Mouse (Mus musculus): ENCODE measurements at regions not wholly inside any gene's neighbourhood (a gene's known extent, or its start where the extent isn't known, plus 50 kb on each side); places are given as distances from the start of the nearest gene placed in this dataset.

GRCm38 (mm10) chr14:61787746-61788145, 180.5 kb downstream of the Kcnrg start:
- no peaks in the 10 kb centered on the region for H3K36me3 ChIP-seq (ENCODE audit: control insufficient read depth in 1 of 2, insufficient read depth in 2 of 2, low read length in 2 of 2)
- H3K4me1 ChIP-seq (ENCODE audit: control insufficient read depth in 1 of 2, insufficient read depth in 2 of 2, low read length in 2 of 2) = no peaks in the 10 kb centered on the region
- no peak overlapping the region for H3K9ac ChIP-seq (ENCODE audit: control insufficient read depth, low read depth, low read length, poor library complexity, severe bottlenecking)
- H3K9me3 ChIP-seq (replicated peaks; ENCODE audit: insufficient read depth, low read length) = no peaks in the 10 kb centered on the region
- TF ChIP-seq POLR2AphosphoS5 (IDR thresholded peaks at IDR 0.05; ENCODE audit: borderline replicate concordance, low read depth, low read length) (no peak), CHD2 (IDR thresholded peaks at IDR 0.05; ENCODE audit: low read length) (no peak), RCOR1 (IDR thresholded peaks at IDR 0.05; ENCODE audit: low read depth, low read length) (no peak), ZC3H11A (IDR thresholded peaks at IDR 0.05; ENCODE audit: low read depth, low read length) (no peak), MXI1 (IDR thresholded peaks at IDR 0.05; ENCODE audit: low read depth, low read length) (no peak), MEF2A (IDR thresholded peaks at IDR 0.05; ENCODE audit: extremely low read depth, insufficient replicate concordance, low read depth, low read length, poor library complexity, severe bottlenecking) (no peak), MYC (IDR thresholded peaks at IDR 0.05; ENCODE audit: low read depth, low read length) (no peak), RAD21 (IDR thresholded peaks at IDR 0.05; ENCODE audit: low read depth, low read length) (no peak), E2F4 (IDR thresholded peaks at IDR 0.05; ENCODE audit: borderline replicate concordance, low read depth, low read length) (no peak), ZMIZ1 (IDR thresholded peaks at IDR 0.05; ENCODE audit: low read depth, low read length) (no peak), USF1 (IDR thresholded peaks at IDR 0.05; ENCODE audit: low read depth, low read length) (no peak), GATA1 (IDR thresholded peaks at IDR 0.05; ENCODE audit: low read depth, low read length) (no peak), TCF12 (IDR thresholded peaks at IDR 0.05; ENCODE audit: low read depth, low read length) (no peak), CTCF (IDR thresholded peaks at IDR 0.05 in 2 of 3, conservative IDR thresholded peaks at IDR 0.05 in 1 of 3; ENCODE audit: control insufficient read depth in 1 of 3, insufficient read depth in 1 of 3, low read depth in 2 of 3, low read length in 3 of 3, poor library complexity in 1 of 3, severe bottlenecking in 1 of 3) (no peak), GABPA (IDR thresholded peaks at IDR 0.05; ENCODE audit: low read depth, low read length) (no peak), EP300 (IDR thresholded peaks at IDR 0.05; ENCODE audit: low read depth in 1 of 2, low read length in 2 of 2) (no peak), BHLHE40 (IDR thresholded peaks at IDR 0.05; ENCODE audit: borderline replicate concordance, low read depth, low read length) (no peak)
- no peaks in the 10 kb centered on the region; a peak in 2 of 4 replicates for H3K27me3 ChIP-seq (ENCODE audit: control insufficient read depth in 1 of 2, insufficient read depth in 2 of 2, low read length in 2 of 2)
- no peak overlapping the region for H3K4me3 ChIP-seq (ENCODE audit: control insufficient read depth in 1 of 2, insufficient read depth in 1 of 2, low read depth in 2 of 2, low read length in 2 of 2)
- DNase-seq (ENCODE audit: low read depth, low spot score) = no peak
- H3K27ac ChIP-seq (ENCODE audit: control insufficient read depth, low read depth, low read length) = no peak overlapping the region
- no peaks in the 10 kb centered on the region for H3K79me2 ChIP-seq (ENCODE audit: control insufficient read depth, insufficient read depth, low read length, poor library complexity)

GRCm38 (mm10) chr14:61788998-61789790, 181.9 kb downstream of the Kcnrg start:
- no peaks in the 10 kb centered on the region for H3K79me2 ChIP-seq (ENCODE audit: control insufficient read depth, insufficient read depth, low read length, poor library complexity)
- H3K36me3 ChIP-seq (ENCODE audit: control insufficient read depth in 1 of 2, insufficient read depth in 2 of 2, low read length in 2 of 2) = no peaks in the 10 kb centered on the region
- no peak for TF ChIP-seq MEF2A (IDR thresholded peaks at IDR 0.05; ENCODE audit: extremely low read depth, insufficient replicate concordance, low read depth, low read length, poor library complexity, severe bottlenecking)
- no peak for TF ChIP-seq KAT2A (conservative IDR thresholded peaks at IDR 0.05; ENCODE audit: low read depth, low read length)
- TF ChIP-seq CTCF (IDR thresholded peaks at IDR 0.05 in 2 of 3, conservative IDR thresholded peaks at IDR 0.05 in 1 of 3; ENCODE audit: control insufficient read depth in 1 of 3, insufficient read depth in 1 of 3, low read depth in 2 of 3, low read length in 3 of 3, poor library complexity in 1 of 3, severe bottlenecking in 1 of 3) = no peak
- TF ChIP-seq TCF12 (IDR thresholded peaks at IDR 0.05; ENCODE audit: low read depth, low read length) = no peak
- TF ChIP-seq E2F4 (IDR thresholded peaks at IDR 0.05; ENCODE audit: borderline replicate concordance, low read depth, low read length) = no peak
- no peak for TF ChIP-seq ZKSCAN1 (IDR thresholded peaks at IDR 0.05; ENCODE audit: low read depth, low read length)
- no peak for TF ChIP-seq SIN3A (IDR thresholded peaks at IDR 0.05; ENCODE audit: low read length)
- no peak for TF ChIP-seq EP300 (IDR thresholded peaks at IDR 0.05; ENCODE audit: low read depth in 1 of 2, low read length in 2 of 2)
- no peak for TF ChIP-seq MAFK (IDR thresholded peaks at IDR 0.05; ENCODE audit: borderline replicate concordance, low read depth, low read length)
- TF ChIP-seq POLR2AphosphoS5 (IDR thresholded peaks at IDR 0.05; ENCODE audit: borderline replicate concordance, low read depth, low read length) = no peak
- no peak for TF ChIP-seq CHD2 (IDR thresholded peaks at IDR 0.05; ENCODE audit: low read length)
- TF ChIP-seq SMC3 (IDR thresholded peaks at IDR 0.05; ENCODE audit: low read depth, low read length) = no peak
- TF ChIP-seq MYC (IDR thresholded peaks at IDR 0.05; ENCODE audit: low read depth, low read length) = no peak
- no peak for TF ChIP-seq ELF1 (IDR thresholded peaks at IDR 0.05; ENCODE audit: low read depth, low read length)
- no peak overlapping the region for H3K27ac ChIP-seq (ENCODE audit: control insufficient read depth, low read depth, low read length)
- no peak overlapping the region for H3K9ac ChIP-seq (ENCODE audit: control insufficient read depth, low read depth, low read length, poor library complexity, severe bottlenecking)
- H3K4me3 ChIP-seq (ENCODE audit: control insufficient read depth in 1 of 2, insufficient read depth in 1 of 2, low read depth in 2 of 2, low read length in 2 of 2) = no peak overlapping the region
- H3K4me1 ChIP-seq (ENCODE audit: control insufficient read depth in 1 of 2, insufficient read depth in 2 of 2, low read length in 2 of 2) = no peaks in the 10 kb centered on the region
- no peaks in the 10 kb centered on the region for H3K9me3 ChIP-seq (replicated peaks; ENCODE audit: insufficient read depth, low read length)
- DNase-seq (ENCODE audit: low read depth, low spot score) = no peak
- H3K27me3 ChIP-seq (ENCODE audit: control insufficient read depth in 1 of 2, insufficient read depth in 2 of 2, low read length in 2 of 2) = no peaks in the 10 kb centered on the region; a peak in 2 of 4 replicates

All from MEL (cell line).